Mouse (Mus musculus) urinary bladder, postnatal 36 days (tissue): ENCODE measurements around the gene Vps18.

ENCODE experiments used
- DNase-seq, 2 experiments: peaks; one replicate each; pipeline ENCODE4 v3.0.0; 2022; ENCODE audit warnings: low spot score in 2 of 2, mixed read lengths in 1 of 2

Gene Vps18

DNA sequence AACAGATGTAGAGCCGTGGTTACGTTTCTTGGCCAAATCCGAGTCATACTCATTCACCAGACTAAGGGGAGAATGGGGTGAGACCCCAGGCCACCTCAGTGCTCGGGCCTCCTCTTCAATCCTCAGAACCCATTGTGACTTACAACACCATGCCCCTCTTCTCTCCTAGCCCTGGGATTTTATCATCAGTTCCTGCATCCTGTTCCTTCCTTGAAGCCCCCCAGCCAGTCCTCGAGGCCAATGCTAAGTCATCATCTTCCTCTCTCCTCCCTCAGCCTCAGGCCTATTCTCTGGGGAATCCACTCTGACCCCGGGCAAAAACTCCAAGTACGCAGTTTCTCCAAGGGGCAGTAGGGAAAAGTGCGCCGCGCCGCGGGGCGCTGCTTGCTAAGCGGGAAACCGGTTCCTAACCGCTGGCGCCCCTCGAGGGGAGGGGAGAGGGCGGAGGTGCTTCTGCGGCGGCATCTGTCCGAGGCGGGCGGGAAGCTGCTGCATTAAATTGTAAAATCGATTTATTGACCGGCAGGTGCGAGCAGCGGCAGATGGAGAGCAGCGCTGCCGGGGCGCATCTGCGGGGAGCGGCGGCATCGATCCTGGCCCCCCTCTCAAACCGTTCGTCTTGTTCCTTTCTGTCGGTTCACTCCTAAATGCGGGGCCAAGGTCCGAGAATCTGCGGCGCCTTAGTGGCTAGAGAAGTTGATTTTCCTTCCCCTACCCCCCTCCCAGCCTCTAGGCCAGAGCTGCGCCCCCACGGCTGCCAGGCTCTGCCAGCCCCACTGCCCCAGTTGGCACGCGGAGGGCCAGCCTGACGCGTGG, 33.4 kb downstream of the Vps18 start:
- no peak for DNase-seq

DNA sequence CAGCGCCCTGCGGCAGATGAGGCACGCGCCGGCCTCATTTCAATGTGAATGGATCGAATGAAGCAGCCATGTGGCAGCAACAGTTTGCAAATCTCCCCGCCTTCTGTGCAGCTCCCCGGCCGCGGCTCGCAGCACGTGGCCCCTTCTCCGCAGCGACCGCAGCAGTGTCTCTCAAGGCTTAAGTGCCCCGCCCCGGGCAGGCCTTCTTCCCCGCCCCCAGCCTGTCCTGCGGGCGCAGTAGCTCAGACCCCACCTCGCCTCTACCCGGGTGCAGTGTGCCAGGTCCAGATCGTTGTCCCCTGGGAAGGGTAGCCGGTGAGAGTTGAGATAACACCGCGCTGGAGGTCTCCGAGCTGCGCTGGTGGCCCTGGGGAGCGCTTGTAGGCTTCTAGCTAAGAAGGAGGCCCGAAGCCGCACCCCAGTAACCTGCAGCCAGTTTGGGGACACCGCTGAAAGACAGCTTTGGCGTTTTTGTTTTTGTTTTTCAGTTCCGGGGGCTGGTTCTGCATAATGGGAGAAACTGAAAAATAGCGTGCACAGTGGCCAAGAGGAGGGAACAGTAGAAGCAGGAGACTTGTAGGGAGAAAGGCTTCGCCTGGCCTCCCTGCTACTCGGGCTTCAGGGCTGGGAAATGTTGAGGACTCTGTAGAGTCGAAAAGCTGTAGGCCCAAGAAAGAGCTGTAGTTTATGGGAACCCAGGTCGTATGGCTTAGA, 34.2 kb downstream of the Vps18 start:
- no peak for DNase-seq

DNA sequence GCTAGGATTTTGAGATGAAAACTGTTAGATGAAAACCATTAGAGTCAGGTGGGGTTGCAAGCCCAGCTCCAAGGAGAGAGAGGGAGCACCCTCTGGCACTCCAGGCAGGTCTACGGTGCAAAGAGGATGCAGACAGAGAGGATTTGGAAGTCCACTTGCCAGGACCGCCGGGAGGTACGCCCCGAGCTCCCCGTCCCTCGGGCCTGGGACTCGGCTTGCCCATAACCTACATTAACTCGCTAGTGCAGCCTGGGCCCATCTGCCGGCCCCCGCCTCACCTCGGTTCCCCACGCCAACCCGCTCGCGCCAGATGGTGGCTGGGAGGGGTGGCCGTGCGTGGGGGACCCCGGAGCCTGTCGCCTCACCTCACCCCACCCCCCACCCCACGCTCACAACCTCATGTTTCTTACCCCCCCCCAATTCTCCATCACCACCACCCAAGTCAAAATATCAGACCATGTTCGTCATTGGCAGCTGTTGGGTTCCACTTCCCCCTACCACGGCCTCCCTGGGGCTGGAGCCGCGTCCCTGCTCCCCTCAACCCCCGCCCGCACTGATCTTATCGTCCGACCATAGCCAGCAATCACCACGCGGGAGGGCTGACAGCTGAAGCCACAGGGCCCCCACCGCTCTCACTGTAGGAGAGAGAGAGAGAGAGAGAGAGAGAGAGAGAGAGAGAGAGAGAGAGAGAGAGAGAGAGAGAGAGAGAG, 35.5 kb downstream of the Vps18 start:
- DNase-seq, result no peak

DNA sequence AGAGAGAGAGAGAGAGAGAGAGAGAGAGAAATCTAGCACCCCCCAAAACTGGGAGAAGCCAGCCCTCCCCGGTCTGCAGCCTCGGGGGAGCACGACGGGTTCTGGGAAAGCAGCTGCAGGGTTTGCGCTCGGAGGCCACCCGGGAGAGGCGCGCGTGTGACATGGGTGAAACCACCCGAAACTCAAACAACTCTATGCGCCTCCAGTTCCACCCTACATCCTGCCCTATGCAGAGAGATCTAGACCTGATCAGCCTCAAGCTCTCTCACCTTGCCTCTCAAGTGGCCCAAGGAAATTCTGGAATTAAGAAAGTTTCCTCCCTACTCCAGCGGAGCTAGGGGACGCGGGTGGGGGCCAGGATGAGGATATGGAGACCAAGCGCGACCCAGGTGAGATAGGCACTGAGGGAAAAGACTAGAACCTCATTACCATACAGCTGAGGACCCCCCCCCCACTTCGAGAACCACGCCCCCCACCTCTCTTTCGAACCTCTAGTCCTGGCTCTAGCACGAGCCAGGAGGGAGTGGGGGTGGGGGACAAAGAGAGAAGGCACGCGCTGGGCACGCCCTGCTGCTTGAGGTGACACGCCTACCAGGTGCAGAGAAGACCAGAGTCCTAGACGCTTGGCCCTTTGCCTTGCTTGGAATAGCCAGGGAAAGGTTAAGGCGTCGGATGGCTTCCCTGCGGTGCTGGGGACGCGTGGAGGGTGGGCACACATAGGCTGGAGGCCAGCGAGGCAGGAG, 36.2 kb downstream of the Vps18 start:
- no peak for DNase-seq

DNA sequence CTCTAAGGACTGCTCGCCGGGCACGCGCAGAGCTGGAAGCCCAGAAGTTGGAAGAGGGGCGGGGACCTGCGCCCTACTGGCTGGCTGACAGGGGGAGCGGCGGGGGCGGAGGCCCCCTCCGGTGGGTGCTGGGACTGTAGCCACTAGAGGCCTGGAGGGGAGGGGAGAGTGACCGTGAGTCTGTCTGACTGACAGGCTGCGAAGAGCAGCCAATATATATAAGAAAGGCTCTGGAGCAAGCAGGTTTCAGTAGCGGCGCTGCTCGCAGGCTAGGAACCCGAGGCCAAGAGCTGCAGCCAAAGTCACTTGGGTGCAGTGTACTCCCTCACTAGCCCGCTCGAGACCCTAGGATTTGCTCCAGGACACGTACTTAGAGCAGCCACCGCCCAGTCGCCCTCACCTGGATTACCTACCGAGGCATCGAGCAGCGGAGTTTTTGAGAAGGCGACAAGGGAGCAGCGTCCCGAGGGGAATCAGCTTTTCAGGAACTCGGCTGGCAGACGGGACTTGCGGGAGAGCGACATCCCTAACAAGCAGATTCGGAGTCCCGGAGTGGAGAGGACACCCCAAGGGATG, 37.1 kb downstream of the Vps18 start, which contains the start of gene Dll4:
Dll4 (plus strand) TSS at position 217 of the 576 bp plus-strand sequence.
- DNase-seq, result no peak

DNA sequence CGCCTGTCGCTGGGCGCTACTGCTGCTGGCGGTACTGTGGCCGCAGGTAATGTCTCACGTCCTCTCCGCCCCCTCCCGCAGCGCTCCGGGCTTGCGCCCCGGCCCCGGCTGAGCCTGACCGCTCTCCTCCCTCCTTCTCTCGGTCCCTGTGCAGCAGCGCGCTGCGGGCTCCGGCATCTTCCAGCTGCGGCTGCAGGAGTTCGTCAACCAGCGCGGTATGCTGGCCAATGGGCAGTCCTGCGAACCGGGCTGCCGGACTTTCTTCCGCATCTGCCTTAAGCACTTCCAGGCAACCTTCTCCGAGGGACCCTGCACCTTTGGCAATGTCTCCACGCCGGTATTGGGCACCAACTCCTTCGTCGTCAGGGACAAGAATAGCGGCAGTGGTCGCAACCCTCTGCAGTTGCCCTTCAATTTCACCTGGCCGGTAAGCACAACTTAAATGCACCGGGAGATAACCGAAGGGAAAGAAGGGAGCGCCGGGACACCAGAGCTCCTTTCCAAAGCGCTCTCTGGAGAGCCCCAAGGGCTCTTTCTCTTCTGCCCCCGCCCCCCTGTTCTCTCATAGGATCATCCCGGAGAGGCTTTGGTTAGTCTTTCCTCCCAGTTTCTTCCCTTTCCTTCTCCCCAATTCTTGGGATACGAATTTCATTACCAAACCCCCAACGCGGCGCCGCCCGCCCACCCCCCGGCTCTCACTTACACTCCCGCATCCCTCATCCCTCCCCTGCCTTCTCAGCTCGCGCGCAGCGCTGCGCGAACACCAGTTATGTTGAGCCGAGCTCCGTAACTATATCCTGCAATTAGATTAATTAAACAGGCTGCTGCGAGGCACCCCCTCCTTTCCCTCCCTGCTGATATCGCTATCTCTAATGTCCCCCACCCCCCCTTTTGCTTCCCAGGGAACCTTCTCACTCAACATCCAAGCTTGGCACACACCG, 37.9 kb downstream of the Vps18 start:
- DNase-seq, result no peak

- no peak for DNase-seq
These were observed 38.6 kb downstream of the Vps18 start for GRCm38 (mm10) chr2:119327102-119327480.

GRCm38 (mm10) chr2:119327942-119328526, 39.5 kb downstream of the Vps18 start:
- DNase-seq, result no peak

- no peak for DNase-seq
These were observed 40.0 kb downstream of the Vps18 start for GRCm38 (mm10) chr2:119328546-119328945.

- DNase-seq, result no peak
These were observed 40.7 kb downstream of the Vps18 start for GRCm38 (mm10) chr2:119329123-119329817.

- DNase-seq, result no peak
These were observed 42.3 kb downstream of the Vps18 start for GRCm38 (mm10) chr2:119330795-119331194.

- no peak for DNase-seq
These were observed 43.7 kb downstream of the Vps18 start for GRCm38 (mm10) chr2:119332177-119332661.

- no peak for DNase-seq
These were observed 45.6 kb downstream of the Vps18 start for GRCm38 (mm10) chr2:119334135-119334534.

DNA sequence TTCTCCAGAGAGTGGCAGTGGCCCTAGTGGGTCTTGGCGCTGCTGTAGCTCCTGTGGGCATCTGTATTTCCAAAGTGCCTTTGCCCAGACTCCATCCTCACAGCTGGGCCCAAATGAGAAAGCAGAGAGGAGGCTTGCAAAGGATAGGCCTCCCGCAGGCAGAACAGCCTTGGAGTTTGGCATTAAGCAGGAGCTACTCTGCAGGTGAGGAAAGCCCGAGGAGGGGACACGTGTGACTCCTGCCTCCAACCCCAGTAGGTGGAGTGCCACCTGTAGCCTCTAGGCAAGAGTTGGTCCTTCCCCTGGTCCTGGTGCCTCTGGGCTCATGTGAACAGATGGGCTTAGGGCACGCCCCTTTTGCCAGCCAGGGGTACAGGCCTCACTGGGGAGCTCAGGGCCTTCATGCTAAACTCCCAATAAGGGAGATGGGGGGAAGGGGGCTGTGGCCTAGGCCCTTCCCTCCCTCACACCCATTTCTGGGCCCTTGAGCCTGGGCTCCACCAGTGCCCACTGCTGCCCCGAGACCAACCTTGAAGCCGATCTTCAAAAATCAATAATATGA, 46.5 kb downstream of the Vps18 start:
- no peak for DNase-seq

DNA sequence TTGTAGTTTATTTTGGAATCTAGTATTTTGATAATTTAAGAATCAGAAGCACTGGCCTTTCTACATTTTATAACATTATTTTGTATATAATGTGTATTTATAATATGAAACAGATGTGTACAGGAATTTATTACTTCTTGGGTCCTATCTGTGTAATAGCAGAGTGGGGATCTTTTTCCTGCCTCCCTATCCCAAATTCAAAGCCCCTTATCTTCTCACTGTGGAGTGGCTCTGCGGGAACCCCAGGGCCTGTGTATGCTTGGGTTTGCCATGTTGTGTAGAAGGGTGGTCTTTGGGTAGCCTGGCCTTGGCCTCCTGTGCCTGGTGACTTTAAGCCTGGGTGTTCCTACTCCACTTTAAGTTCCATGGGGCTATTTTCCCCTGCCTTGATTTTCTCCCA, 47.0 kb downstream of the Vps18 start:
- no peak for DNase-seq

DNA sequence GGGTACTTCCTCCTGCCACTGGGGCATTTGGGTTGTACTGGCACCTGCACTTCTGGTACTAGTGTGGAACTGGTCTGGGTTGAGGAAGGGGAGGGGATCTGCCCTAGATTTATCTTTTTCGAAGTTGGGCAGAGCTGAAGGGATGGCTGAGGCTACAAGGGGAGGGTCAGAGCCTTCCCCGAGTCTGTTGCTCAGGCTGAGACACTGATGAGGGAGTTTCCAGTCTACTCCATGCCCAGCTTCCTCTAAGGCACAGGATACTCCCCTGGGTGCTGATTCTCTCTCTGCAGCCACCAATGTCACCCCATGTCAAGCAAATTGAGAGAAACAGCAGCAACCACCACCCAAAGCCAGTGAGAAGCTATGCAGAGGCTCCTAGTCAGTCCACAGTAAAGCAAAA, 47.5 kb downstream of the Vps18 start:
- no peak for DNase-seq

DNA sequence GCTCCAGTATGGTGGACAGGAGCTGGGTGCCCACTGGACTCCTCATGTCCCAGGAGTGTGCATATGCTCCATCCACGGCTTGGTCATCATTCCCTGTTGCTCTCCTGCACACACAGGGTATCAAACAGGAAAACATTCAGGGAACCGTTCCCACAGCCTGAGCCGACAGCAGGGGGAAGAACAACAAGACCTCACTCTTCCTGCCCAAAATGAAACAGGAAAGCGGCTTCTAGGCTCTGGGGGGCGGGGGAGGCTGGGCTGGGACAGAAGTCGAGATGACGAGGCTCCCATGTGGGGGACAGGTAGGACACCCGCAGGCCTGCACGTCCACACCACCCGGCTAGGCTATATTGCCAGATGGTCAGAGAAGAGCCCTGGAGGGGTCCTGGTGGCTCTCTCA, 47.9 kb downstream of the Vps18 start:
- no peak for DNase-seq

DNA sequence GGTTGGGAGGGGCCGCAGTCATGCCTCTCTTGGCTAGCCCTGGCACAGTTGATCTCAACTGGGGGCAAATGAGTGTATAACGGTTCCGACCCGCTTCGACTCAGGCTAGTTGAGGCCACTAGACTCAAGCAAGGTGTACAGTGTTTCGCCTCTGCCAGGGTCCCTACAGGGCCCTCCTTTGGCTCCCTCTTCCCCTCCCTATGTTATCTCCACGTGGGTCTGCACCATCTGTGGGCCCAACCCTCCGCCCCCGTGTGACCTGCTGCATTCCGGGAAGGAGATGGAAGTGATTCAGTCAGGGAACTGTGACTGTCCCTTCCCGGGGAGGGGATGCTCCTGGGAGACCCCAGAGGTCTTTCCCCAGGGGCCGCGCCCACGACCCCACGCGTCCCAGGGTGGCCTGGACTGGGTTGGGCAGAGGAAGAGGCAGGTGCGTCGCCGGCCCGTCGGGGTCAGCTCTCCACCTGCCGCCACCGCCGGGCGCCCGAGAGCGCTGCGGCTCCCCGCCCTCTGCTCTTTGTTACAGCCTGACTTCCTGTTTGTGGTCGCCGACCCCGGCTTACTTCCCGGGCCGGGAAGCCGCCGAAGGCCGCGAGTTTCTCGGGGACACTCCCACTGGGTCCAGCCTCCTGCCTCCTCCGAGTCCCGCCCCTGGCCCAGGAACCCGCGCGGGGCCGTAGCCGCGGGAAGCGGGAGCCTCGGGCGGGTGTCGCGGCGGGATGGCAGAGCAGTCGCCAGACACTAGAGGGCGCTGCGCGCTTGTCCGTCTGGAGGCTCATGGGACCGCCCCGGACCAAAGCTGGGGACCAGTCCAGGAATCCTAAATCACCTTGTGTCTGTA, 49.1 kb downstream of the Vps18 start:
- DNase-seq, result peak; percentile 82 to 90
